Mouse (Mus musculus): Measurements from ENCODE around the gene Fam53b.

The Fam53b gene

DNA sequence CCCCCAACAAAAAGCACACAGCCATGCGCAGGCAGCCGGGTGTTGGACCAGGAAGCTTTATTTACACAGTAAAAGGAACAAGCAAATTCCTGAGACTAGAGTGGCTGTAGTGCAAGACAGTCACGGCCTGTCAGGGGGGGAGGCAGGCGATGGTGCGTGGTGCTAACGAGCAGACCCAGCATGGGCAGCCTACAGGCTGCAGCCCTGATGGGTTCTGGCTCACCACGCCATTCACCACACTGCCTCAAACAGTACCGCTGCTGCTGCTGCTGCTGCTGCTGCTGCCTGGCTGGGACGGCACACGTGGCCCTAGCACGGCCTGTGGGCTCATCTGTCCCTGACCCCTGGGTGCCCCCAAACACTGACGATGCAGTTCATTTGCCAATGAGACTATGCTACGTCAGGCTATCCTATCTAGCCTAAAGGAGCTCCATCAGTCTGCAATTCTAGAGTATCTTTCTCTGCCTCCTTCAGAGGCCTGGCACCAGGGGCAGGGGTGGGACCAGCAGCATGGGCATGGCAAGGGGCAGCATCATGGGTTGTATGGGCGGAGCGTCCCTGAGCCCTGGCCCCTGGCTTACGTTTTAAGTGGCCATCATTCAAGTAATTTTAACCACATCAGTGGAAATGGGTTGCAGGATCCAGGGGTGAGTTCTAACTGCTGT lies 101.5 kb downstream of the Fam53b start:
- no peak for DNase-seq (ENCODE audit: low spot score in 2 of 2)

DNA sequence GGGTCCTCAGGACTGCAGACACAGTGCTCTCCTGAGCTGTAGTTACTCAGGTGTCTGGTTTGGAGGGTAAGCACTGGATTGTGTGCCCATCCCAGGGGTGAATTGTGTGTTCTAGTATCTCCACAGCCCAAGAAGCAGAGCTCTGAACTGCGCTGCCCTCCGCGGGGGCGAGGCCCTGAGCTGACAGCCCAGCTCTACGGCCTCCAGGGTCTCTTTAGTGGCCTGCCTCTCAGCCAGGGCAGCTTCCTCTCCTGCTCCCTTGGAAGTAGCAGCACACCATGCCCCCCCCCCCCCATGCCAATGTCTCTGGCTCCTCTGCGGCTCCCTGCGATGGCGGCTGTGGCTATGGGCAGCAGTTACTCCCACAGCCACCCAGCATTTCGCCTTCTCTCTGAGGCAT lies 102.1 kb downstream of the Fam53b start:
- no peak for DNase-seq (ENCODE audit: low spot score in 2 of 2)

DNA sequence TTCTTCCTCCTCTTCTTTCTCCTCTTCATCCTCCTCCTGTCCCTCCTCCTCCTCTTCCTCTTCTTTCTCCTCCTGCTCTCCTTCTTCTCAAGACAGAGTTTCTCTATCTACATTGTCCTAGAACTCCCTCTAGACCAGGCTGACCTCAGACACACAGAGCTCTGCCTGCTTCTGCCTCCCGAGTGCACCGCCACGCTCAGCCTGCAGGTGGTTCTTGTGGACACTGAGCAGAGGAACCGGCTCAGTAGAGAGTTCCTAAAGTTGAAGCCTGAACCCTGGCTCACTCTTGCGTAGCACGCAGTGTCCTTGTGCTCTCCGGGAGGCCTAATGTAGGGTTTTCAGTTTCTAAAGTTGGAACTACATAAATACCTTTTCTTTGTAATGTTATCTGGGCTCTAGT lies 108.6 kb downstream of the Fam53b start:
- no peak for DNase-seq (ENCODE audit: low spot score in 2 of 2)

DNA sequence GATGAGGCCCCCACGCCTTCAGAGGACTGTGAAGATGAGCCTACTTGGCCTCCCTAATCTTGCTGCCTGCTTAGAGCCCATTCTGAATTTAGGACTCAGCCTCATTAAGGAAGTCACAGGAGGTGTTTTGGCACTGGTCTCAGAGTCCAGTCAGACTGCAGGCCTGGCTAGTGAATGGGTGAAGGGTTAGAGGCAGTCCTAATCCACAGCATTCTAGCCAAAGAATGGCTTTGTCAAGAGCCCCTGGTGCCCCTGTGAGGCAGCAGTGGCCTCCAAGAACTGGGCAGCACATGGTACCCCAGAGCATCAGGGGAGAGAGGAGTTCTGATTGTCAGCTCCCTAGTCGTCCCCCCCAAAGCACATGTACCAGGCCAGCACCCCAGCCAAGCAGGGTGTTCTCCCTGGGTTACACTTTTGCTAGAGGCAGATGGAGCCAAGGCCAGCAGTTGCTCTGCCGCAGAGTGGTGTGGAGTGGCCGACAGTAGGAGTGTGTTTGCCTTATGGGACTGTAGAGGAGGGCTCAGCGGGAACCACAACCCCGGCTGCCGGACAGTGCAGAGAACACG lies 109.3 kb downstream of the Fam53b start:
- DNase-seq (ENCODE audit: low spot score in 2 of 2), result no peak

DNA sequence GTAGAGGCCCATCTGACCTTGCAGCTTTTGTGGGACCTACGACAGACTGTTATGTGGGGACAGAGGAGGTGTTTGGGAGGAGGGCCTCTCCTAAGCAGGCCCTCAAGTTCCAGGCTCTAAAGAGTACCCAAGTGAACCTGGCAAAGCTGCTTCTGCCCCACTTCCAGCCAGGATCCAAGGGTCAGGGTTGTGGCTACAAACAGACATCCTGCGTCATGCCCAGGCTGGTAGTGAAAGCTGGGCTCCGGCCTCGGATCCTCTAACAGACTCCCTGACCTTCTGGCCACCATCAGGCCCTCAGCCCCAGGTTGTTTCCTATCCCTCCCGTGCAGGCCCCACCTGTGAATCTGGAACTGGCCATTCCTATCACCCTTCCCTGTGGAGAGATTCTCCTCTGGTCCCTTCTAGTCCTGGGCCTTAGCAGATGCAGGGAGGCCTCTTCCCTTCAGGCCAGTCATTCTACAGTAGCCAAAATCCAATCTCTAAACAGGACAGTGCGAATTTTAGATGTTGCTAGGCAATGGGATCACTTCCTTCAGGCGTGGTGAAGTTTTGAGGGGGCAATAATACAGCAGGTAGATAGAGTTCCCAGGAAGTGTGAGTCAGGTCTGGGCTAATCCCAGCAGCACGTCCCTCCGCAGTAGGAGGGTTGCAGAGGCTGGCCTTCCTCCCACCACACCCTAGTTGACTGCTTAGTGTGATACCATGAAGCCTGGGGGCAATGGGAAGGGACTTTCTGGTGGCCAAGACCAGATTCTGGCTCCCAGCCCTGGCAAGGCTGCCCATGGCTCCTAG lies 110.0 kb downstream of the Fam53b start:
- DNase-seq (ENCODE audit: low spot score in 2 of 2), result no peak

DNA sequence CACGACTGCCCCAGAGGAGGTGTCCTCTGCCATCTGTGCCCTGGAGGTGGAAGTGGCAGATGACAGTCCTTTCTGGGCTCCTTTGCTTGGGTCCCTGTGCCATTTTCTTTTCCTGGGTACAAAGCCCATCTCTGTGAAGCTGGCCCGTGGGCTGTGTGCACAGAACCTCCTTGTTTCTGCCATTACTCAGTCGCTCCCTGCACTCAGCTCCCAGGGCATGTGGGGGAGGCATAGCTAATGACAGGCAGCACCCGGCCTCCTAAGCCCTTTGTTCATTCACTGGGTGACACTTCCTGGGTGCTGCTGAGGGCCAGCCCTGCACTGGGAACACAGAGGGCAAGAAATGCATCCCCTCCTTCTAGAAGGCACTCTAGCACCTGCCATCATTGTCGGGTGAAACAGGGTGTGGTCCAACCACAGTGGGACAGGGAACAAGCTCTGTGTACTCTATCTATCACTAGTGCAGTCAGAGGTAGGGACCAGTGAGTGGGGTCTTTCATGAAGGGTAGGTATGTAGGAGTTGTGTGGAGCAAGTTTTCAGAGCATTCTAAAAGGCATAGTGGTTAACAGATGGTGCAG lies 111.1 kb downstream of the Fam53b start:
- no peak for DNase-seq (ENCODE audit: low spot score in 2 of 2)

DNA sequence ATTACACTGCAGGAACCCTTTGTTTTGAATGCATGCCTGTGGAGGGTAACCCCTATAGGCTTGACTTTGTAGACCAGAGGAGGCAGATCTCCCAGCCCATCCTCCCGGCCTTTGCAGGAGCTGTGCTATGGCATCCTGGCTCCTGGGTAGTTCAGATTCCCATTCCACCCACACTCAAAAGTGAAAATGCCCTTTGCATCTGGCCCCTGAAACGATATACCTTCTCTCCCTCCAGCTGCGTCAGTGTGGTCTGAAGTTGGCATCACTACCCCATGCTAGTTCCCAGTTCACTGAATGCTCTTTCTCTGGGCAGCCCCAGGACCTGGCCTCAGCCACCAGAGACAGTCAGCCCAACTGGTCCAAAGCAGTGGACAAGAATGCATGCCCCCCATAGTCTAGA lies 111.7 kb downstream of the Fam53b start:
- DNase-seq (ENCODE audit: low spot score in 2 of 2), result no peak

DNA sequence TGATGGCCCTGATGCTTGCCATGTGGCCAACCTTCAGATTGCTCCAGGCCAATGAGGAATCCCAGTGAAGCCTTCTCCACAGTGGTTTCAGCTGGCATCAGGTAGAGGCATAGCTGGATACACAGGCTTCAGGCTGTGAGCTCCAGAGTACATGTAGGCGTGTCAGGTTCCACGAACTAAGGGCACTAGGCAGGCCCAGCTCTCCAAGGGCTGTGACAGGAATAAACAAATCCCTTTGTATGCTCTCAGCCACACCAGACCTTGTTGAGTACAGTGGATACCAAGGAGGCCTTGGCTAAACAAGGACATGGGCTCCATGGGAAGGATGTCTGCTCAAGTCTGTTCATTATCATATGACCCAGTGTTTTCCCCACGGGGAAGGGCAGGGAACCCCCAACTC lies 112.3 kb downstream of the Fam53b start:
- DNase-seq (ENCODE audit: low spot score in 2 of 2), result no peak

DNA sequence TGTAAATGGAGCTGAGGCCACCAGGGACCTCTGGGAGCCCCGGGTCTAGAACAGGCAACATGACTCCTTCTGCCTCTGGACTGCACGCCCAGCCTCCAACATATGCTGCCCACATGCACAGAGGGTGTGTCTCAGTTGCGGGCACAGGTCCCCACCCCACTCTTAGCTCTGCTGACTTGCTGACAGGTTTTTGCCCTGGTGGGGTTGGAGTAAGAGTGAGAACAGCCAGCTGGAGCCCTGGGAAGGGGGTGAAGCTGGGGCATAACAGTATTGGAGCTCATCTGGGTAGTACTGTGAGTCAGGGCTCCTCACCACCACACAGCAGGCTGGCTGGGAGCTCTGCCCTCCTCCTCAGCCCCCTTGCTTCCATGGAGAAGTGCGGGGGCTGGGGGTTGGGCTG lies 113.6 kb downstream of the Fam53b start:
- DNase-seq (ENCODE audit: low spot score in 2 of 2), result no peak

DNA sequence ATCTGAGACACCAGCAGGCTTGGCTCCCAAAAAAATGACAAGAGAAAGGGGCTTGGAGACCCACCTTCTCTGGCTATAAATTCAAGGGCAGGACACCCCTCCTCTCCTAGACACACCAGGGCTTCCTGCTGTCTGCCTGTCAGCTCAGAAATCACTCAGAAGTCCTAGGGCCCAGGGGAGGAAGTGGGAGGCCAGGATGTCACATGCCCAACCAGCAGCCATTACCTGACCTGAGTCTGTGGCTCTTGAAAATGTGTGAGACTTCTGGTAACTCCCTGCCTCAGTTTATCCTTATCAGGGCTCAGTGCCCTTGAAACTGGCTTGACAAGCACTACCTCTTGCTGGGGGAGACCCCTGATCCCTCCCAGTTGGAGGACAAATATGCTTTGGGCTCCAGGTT lies 114.0 kb downstream of the Fam53b start:
- DNase-seq (ENCODE audit: low spot score in 2 of 2), result no peak

DNA sequence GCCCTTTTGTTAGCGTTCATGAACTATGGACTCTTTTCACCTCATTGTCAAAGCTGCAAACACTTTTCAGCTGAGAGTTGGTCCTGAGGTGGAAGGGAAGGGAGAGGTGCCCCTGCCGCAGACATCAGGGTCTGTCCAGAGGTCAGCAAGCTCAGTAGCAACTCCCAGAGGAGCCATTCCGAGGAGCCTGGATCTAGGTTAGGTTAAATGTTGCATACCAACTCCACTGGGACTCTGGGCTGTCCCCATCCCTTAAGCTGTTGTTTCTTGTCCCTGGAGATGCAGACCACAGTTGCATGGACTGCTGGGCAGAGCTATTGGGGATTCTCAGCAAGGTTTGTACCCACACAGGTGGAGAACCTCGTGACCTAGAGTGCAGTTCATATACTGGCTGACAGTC lies 114.5 kb downstream of the Fam53b start:
- DNase-seq (ENCODE audit: low spot score in 2 of 2), result no peak

DNA sequence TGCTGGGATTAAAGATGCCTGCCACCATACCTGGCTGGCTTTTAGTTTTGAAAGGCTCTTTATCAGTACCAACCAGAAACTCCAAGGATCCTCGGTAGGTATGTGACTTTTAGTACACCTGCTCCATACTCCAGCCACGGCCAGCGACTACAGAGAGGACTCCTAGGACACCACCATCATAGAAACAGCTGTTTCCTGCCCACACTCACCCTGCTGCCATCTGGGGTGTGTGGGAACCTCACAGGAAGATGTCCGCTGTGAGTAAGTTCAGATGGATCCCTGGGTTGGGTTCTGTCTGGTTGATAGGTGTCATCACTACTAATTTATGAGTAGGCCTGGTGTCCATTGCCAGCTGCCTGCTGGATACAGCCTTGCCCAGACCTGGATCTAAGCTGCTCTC lies 114.9 kb downstream of the Fam53b start:
- DNase-seq (ENCODE audit: low spot score in 2 of 2), result no peak

DNA sequence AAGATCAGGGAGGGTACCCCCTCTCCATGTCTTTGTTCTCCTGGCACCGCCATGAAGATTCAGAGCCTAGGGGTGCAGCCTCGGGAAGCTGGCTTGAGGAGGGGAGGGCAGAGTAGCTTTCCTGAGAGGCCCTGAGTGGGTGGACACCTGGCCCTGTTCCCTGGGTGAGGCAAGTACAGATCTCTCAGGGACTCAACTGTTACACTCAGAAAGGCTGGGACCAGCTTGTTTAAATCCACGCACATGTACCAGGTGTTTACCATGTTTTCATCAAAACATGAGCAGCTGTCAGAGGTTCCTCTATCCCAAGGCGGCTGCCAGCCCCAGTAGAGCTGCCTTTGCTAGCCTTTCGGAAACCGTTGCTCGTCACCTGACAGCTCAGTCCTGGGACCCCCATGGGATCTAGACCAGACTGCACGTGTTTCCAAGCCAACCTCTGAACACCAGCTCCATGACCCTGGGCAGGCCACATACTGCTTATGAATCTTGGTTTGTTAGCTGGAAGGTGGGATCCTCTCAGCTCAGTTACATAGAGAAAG lies 116.4 kb downstream of the Fam53b start:
- no peak for DNase-seq (ENCODE audit: low spot score in 2 of 2)

DNA sequence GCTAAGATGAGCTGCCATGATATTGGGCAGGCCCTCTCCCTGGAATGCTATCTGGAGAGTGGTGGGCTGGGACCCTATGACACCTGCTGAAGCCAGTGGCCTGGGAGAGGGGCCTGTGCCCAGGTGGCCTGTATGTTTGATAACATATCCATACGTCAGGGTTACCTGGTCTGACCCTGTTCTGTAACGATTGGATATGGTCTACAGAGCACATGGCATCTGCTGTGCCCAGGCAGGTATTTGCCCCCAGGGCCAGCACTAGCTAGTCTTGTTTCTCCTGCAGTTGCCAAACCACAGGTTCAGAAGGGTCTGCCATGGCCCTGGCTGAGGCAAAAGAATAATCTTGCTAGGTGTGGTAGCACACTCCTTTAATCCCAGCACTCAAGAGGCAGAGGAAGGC lies 120.1 kb downstream of the Fam53b start:
- DNase-seq (ENCODE audit: low spot score in 2 of 2), result no peak

DNA sequence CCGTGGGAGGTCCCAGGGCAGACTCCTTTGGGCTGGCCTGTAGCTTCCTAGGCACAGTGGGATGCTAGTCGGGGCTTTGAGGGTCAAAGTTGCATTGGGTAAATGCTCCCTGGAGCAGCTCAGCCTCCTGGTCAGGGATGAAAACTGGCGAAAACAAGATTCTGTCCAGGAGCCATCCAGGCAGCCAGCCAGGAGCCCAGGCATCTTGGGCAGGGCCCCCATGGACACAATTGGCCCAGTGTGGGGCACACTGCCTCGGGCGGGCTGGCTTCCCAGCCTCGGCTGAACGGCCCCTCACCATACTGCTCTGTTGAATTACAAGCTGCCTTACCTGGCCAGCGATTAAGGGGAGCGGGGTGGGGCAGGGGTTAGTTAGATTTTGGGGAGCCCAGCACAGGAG lies 121.0 kb downstream of the Fam53b start:
- no peak for DNase-seq (ENCODE audit: low spot score in 2 of 2)

DNA sequence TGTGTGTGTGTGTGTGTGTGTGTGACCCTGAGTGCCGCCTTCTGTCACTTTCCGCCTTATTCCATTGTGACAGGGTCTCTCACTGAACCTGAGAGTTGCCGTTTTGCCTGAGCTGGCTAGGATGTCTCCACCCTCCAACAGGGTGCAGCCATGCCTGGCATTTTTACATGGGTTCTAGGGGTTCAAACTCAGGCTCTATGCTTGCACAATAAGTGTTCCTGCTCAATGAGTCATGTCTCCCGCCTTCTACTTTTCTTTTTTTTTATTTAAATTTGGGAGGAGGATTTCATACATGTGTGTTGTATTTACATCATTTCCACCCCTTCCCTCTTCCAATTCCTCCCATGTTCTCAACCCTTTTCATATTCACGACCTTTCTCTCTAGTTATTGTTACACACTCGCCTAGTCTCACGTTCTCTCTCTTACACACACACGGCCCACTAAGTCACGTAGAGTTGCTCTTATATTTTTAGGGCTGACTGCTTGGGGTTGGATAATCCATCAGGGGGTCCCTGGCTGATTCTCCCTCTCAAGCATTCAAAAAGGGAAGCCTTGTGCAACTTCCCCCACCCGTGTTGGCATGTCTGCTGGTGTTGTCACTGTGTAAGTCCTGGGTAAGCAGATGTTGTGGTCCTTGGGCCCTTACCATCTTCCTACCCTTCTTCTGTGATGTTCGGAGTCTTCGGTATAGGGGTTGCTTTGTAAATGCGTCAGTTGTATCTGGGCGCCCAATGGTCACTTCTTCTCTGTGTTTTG lies 122.8 kb downstream of the Fam53b start:
- no peak for DNase-seq (ENCODE audit: low spot score in 2 of 2)

DNA sequence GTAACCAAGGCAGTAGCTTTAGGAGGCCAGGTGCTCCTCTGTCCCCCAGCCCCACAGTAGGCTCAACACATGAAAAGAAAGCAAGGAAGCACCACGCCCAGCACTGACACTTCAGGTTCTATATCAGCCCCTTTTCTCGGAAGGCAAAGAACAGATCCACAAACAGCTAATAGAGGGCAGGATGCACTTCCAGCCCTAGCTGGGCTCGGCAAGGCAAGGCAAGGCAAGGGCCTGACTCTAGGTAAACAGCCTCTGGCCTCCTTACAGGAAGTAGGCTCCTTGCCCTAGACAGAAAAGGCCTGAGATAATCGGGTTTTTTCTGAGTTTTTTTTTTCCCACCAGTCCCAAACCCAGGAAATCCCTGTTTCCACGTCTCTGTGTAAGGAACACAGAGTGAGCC lies 124.0 kb downstream of the Fam53b start:
- no peak for DNase-seq (ENCODE audit: low spot score in 2 of 2)

DNA sequence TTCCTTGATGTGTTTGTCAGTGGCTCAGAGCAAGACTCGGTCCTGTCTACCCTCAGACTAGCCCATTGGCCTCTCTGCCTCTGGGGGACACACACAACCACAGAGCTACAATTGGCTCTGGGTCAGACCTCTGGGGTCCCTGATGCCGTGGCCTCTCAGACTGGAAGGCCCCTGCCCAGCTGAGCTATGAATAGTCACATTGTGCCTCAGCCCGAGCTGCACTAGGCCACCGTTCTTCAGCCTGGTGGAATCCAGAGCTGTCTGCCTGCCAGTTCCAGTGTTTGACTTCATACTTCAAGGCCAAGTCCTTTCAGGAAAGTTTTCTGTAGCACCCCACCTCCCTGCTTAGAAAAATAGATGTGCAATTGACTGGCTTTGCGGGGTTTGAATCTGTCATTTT lies 125.0 kb downstream of the Fam53b start:
- DNase-seq (ENCODE audit: low spot score in 2 of 2), result peak; percentile 24 to 40

DNA sequence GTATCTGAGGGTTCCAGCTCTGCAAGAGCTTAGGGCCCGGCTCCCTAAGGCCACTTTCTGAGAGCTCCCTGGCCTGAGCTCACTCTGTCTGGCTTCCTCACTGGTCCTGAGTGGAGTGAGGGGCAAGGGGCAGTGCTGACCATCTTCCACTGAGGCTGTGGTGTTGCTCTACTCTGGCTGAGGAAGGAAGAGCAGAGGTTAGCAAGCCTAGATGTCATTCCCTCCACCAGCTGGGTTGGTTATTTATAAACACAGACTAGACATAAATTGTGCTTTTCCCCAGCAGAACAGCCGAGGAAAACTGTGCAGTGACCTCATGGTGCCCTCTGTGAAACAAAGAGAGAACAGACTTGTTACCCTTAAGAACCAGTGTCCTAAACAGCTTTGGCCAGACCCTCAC lies 125.8 kb downstream of the Fam53b start:
- DNase-seq (ENCODE audit: low spot score in 2 of 2), result no peak

DNA sequence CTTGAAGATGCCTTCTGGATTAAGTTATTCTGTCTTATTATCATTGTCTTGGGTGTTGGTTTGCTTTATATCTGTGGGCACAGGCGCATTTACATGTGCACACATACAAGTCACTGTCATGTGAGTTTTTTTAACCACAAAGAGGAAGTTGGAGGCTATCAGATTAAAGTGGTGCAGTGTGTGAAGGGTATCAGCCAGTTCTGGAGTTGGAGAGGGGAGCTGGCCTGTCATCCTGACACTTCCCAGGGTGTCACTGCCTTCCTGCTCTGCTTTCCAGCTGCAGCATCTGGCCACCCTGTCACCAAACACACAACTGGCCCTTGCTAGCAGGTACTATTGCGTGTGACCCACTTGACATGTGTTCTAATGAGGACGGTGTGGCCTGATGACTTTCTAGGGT lies 127.2 kb downstream of the Fam53b start:
- DNase-seq (ENCODE audit: low spot score in 2 of 2), result no peak

DNA sequence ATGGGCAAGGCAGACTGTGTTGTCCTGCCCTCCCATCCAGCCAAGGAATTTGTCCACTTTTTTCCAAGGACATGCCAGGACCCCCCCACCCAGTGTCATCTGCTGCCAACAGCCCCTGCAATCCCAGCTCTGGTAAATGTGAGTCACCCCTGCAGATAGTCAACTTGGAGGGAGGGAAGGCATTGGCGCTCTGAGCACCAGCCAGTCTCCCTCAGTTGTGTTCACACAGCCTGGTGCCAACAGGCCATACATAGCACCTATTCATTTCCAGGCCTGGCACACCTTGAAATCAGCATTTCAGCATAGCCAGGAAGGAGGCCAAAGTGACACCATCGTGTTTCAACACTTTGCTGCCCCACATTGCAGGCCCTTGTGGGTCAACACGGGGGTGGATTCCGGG lies 129.8 kb downstream of the Fam53b start:
- peak; percentile 39 to 71 for DNase-seq (ENCODE audit: low spot score in 2 of 2)

DNA sequence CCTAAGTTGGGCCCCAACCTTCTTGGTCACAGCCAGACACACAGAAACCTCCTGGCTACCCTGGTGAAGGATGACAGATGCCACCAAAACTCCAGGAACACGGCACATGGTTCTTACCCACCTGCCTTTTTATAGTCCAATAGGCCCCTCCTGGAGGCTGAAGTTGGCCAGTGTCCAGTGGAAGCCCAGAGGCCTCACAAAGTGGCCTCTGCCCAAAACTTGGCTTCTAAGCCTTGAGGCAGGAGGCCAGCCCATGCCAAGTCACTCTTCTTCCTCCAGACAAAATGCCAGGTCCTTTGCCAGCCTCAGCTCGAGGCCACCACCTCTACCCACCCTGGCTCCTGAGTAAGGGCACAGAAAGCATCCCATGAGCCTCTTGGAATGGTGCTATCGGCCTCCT lies 130.8 kb downstream of the Fam53b start:
- no peak for DNase-seq (ENCODE audit: low spot score in 2 of 2)
